Mouse (Mus musculus) cerebellum, adult 2 months (tissue): Measurements from ENCODE around the gene Olfr1371.

Source experiments
- CTCF ChIP-seq: fragments of 200-500 bp; IDR thresholded peaks from 2 replicates; pipeline ENCODE4 v1.5.1; 2011; ENCODE audit warnings: low read depth, mild to moderate bottlenecking, control low read depth, low read length, moderate library complexity, borderline replicate concordance; ENCODE audit not compliant: insufficient read depth
- POLR2A ChIP-seq: fragments of 200-500 bp; IDR thresholded peaks from 2 replicates; pipeline ENCODE4 v1.6.1; 2011; ENCODE audit warnings: low read length, control low read depth, borderline replicate concordance; ENCODE audit not compliant: insufficient read depth

- no peak for TF ChIP-seq CTCF
- TF ChIP-seq POLR2A = no peak
These were observed 41.3 kb upstream of the Olfr1371 start for GRCm38 (mm10) chr11:52255077-52255476.
